Mouse (Mus musculus): ENCODE results near the gene Slc1a7.

GRCm38 (mm10) chr4:107938124-107938523 lies 30.0 kb upstream of the Slc1a7 start:
- TF ChIP-seq CTCF (IDR thresholded peaks at IDR 0.05; ENCODE audit: insufficient read depth, low read depth, low read length) (no peak), POLR2A (IDR thresholded peaks at IDR 0.05; ENCODE audit: insufficient read depth, low read depth, low read length) (no peak)

All from olfactory bulb, adult 2 months (tissue).